Mouse (Mus musculus): Measurements from ENCODE around the gene Zfp950. TPM values are rescaled to one million over a fixed set of nuclear protein-coding genes. Genes with fewer than 3 reads are reported as not detected.

Gene Zfp950
- total RNA-seq (2023): 22.3 to 34.1 TPM (median 28.4 TPM) in 4 replicates

GRCm38 (mm10) chr19:61140342-61141206 is at the start of gene Zfp950:
TSS of gene Zfp950 (minus strand) at chr19:61140840.

GRCm38 (mm10) chr19:61183590-61183989 is 43.0 kb upstream of the Zfp950 start, which contains the start of gene Gm6020:
TSS of gene Gm6020 (plus strand) at chr19:61183890.

DNA sequence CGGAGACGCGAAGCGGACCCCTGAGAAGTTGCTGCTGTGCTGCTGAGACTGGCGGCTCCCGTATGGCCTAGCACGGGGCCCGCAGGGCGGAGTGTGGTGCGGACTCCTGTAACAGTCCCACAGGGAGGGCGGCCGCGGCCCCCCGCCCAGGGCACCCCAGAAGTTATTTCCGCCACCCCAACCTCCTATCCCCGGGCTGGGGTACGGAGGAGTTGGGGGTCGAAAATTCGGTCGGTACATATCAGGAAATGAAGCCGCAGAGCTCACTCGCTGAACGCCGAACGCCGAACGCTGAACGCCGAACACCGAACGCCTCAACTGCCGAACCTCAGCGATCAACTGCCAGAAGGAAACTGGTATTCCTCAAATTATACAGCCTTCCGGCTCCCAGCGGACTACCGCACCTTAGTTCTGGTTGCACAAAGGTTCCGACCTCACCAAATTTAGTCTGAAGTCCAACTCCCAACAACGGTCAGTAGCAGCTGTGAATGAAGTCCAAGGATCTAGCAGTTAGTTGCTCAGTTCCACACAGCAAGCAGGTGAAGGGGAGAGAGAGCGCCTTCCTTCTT is 35.2 kb upstream of the Zfp950 start, which contains the start of gene Gm7102:
TSS of gene Gm7102 (minus strand) at position 554 of the 569 bp plus-strand sequence.

Other genes with a start within 250 kb of the Zfp950 start
- 0.44 TPM in 1 of 4 replicates, not detected in the others for gene Gm7102, start 35.5 kb upstream of the Zfp950 start, total RNA-seq (2023)
- not detected in 4 replicates for gene Gm6020, start 43.0 kb upstream of the Zfp950 start, total RNA-seq (2023)
- gene Csf2ra, start 87.6 kb upstream of the Zfp950 start, total RNA-seq (2023): 37.3 to 49.4 TPM (median 45.0 TPM) in 4 replicates
- not detected in 4 replicates for gene Gm21060, start 156.2 kb upstream of the Zfp950 start, total RNA-seq (2023)

All from B cell, adult 62 days (primary cell).